Mouse (Mus musculus) midbrain, postnatal 0 days (tissue): ENCODE data around the gene Drosha. TPM values are rescaled to one million over a fixed set of nuclear protein-coding genes. Genes with fewer than 3 reads are reported as not detected.

Experiments
- ATAC-seq: fragments of 200-750 bp; cut with Nextera tagmentation; 2 replicates; pipeline ENCODE4 v1.8.0; 2017; ENCODE audit warnings: moderate number of reproducible peaks, mild to moderate bottlenecking, moderate TSS enrichment, moderate library complexity; ENCODE audit not compliant: low FRiP score
- DNase-seq: peaks from one replicate; pipeline ENCODE4 v3.0.0-alpha.2; 2015; ENCODE audit warnings: low spot score
- H3K27ac ChIP-seq: fragments of 300-500 bp; sonication (generic); 2 replicates; pipeline ENCODE4 v1.5.1; 2014; ENCODE audit warnings: low read depth, mild to moderate bottlenecking, low read length, mixed read lengths
- H3K27me3 ChIP-seq: fragments of 300-500 bp; sonication (generic); 2 replicates; pipeline ENCODE4 v1.6.1; 2014; ENCODE audit warnings: low read length, control low read depth, mixed read lengths; ENCODE audit not compliant: insufficient read depth
- H3K36me3 ChIP-seq: fragments of 300-500 bp; sonication (generic); 2 replicates; pipeline ENCODE4 v1.6.1; 2014; ENCODE audit warnings: low read length, control low read depth, mixed read lengths; ENCODE audit not compliant: insufficient read depth
- H3K4me1 ChIP-seq: fragments of 300-500 bp; sonication (generic); 2 replicates; pipeline ENCODE4 v1.6.1; 2014; ENCODE audit warnings: mild to moderate bottlenecking, control low read depth, antibody characterized with exemption, low read length, mixed read lengths; ENCODE audit not compliant: insufficient read depth
- H3K4me2 ChIP-seq: fragments of 300-500 bp; sonication (generic); 2 replicates; pipeline ENCODE4 v1.6.1; 2014; ENCODE audit warnings: low read depth, mild to moderate bottlenecking, low read length, mixed read lengths; ENCODE audit not compliant: poor library complexity, severe bottlenecking
- H3K4me3 ChIP-seq: fragments of 300-500 bp; sonication (generic); 2 replicates; pipeline ENCODE4 v1.5.1; 2014; ENCODE audit warnings: low read depth, mild to moderate bottlenecking, low read length, moderate library complexity
- H3K9ac ChIP-seq: fragments of 300-500 bp; sonication (generic); replicated peaks from 2 replicates; pipeline ENCODE4 v1.6.1; 2014; ENCODE audit warnings: mild to moderate bottlenecking, low read length, moderate library complexity, mixed read lengths; ENCODE audit not compliant: poor library complexity, severe bottlenecking
- H3K9me3 ChIP-seq: fragments of 300-500 bp; sonication (generic); 2 replicates; pipeline ENCODE4 v1.6.1; 2016; ENCODE audit warnings: low read length, control low read depth
- CTCF ChIP-seq: IDR thresholded peaks from 2 replicates; pipeline ENCODE4 v1.5.1; 2016; ENCODE audit warnings: antibody characterized with exemption, mild to moderate bottlenecking
- WGBS: fragments of 180-500 bp; shearing (Covaris S2); extraction: QIAGEN DNeasy Blood & Tissue Kit; methylation state at CpG from one replicate; pipeline ENCODE4 v1.1.7; 2014; 5-methylcytosine and 5-hydroxymethylcytosine counted together
- polyA plus RNA-seq: library from polyadenylated mRNA; unstranded; fragments of >200 nt; fragmentation: Nextera tagmentation; extraction: Ambion mirVana; gene quantifications from 2 replicates; pipeline ENCODE4 v1.2.1, GENCODE M21; 2015
- total RNA-seq: library from RNA; depleted of rRNA; stranded (reverse); fragments of >200 nt; gene quantifications from 2 replicates; pipeline ENCODE4 v1.2.3, GENCODE M21; 2014

Gene Drosha
- total and polyA plus RNA-seq, 2 experiments from 2014 or later, result 41.5 to 44.8 TPM

GRCm38 (mm10) chr15:12875442-12876176 lies 51.0 kb downstream of the Drosha start:
- DNase-seq (peak; percentile 36), ATAC-seq (no peak)
- Histone ChIP-seq H3K9ac (no peak overlapping the region), H3K27me3 (no peaks in the 10 kb centered on the region), H3K4me3 (no peak overlapping the region), H3K36me3 (peaks cover 32% of the 10 kb centered on the region), H3K27ac (no peak overlapping the region), H3K4me2 (no peak overlapping the region), H3K9me3 (no peaks in the 10 kb centered on the region), H3K4me1 (no peaks in the 10 kb centered on the region)
- TF ChIP-seq CTCF, result no peak
- WGBS, result 80% methylated on average over 18 of the region's 18 CpGs

GRCm38 (mm10) chr15:12876266-12876665 lies 51.7 kb downstream of the Drosha start:
- Histone ChIP-seq H3K36me3 (peaks cover 30% of the 10 kb centered on the region), H3K27ac (no peak overlapping the region), H3K4me3 (no peak overlapping the region), H3K4me2 (no peak overlapping the region), H3K9ac (no peak overlapping the region), H3K27me3 (no peaks in the 10 kb centered on the region), H3K9me3 (no peaks in the 10 kb centered on the region), H3K4me1 (no peaks in the 10 kb centered on the region)
- WGBS, result 87% methylated on average over 2 of the region's 2 CpGs
- ATAC-seq, result no peak
- no peak for DNase-seq
- TF ChIP-seq CTCF, result no peak

- Histone ChIP-seq H3K4me3 (no peak overlapping the region), H3K27me3 (no peaks in the 10 kb centered on the region), H3K36me3 (peaks cover 28% of the 10 kb centered on the region), H3K4me2 (no peak overlapping the region), H3K27ac (no peak overlapping the region), H3K9me3 (no peaks in the 10 kb centered on the region), H3K9ac (no peak overlapping the region), H3K4me1 (no peaks in the 10 kb centered on the region)
- no peak for TF ChIP-seq CTCF
- ATAC-seq, result no peak
- DNase-seq, result no peak
- 96% methylated on average over 4 of the region's 4 CpGs for WGBS
These were observed 52.3 kb downstream of the Drosha start for GRCm38 (mm10) chr15:12876881-12877280.

GRCm38 (mm10) chr15:12877934-12878333 lies 53.3 kb downstream of the Drosha start:
- Histone ChIP-seq H3K27ac (no peak overlapping the region), H3K9ac (no peak overlapping the region), H3K4me1 (no peaks in the 10 kb centered on the region), H3K9me3 (no peaks in the 10 kb centered on the region), H3K4me2 (no peak overlapping the region), H3K27me3 (no peaks in the 10 kb centered on the region), H3K4me3 (no peak overlapping the region), H3K36me3 (peaks cover 34% of the 10 kb centered on the region)
- WGBS, result 94% methylated on average over 12 of the region's 12 CpGs
- DNase-seq (no peak), ATAC-seq (no peak)
- no peak for TF ChIP-seq CTCF

GRCm38 (mm10) chr15:12878581-12878980 lies 54.0 kb downstream of the Drosha start:
- Histone ChIP-seq H3K27ac (no peak overlapping the region), H3K9me3 (no peaks in the 10 kb centered on the region), H3K4me3 (no peak overlapping the region), H3K4me1 (no peaks in the 10 kb centered on the region), H3K36me3 (peaks cover 36% of the 10 kb centered on the region), H3K4me2 (no peak overlapping the region), H3K9ac (no peak overlapping the region), H3K27me3 (no peaks in the 10 kb centered on the region)
- no peak for DNase-seq
- 93% methylated on average over 9 of the region's 9 CpGs for WGBS
- no peak for ATAC-seq
- no peak for TF ChIP-seq CTCF

GRCm38 (mm10) chr15:12879937-12880336 lies 55.3 kb downstream of the Drosha start:
- WGBS, result 95% methylated on average over 8 of the region's 8 CpGs
- H3K36me3 ChIP-seq, result peaks cover 49% of the 10 kb centered on the region

More at GRCm38 (mm10) chr15:12879937-12880336, 55.3 kb downstream of the Drosha start:
- H3K4me2 ChIP-seq, result no peak overlapping the region
- DNase-seq (no peak), ATAC-seq (no peak)
- H3K9ac ChIP-seq, result no peak overlapping the region
- TF ChIP-seq CTCF, result no peak
- no peaks in the 10 kb centered on the region for H3K9me3 ChIP-seq
- no peaks in the 10 kb centered on the region for H3K27me3 ChIP-seq
- H3K4me1 ChIP-seq, result no peaks in the 10 kb centered on the region
- no peak overlapping the region for H3K27ac ChIP-seq
- H3K4me3 ChIP-seq, result no peak overlapping the region
